Mouse (Mus musculus) embryo, embryonic 10 days (tissue): Measurements from ENCODE around the gene 9630041A04Rik.

Experiments used
- DNase-seq: peaks from one replicate; pipeline ENCODE4 v3.0.0-alpha.2; 2015; ENCODE audit warnings: low spot score

Gene 9630041A04Rik

GRCm38 (mm10) chr9:101861596-101862471 lies at the start of gene 9630041A04Rik:
TSS of gene 9630041A04Rik (plus strand) at chr9:101861841.
- no peak for DNase-seq

DNA sequence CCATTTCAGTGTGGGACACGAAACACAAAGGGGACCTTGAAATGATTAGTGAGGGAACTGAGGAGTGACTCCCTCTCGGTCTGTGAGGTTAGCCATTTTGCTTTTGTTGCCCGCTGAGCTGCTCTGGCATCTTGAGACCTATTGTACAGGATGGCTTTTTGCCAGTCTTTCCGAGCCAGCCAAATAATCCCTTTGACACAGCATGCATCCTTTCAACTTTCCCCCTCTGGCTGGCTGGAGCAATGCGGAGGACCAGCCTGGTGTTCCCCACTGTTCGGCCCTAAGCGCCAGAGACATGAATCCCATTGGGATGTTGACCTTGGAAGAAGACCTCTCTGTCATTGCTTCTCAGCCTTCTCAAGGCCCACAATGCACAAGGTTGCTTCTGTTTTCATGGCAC lies 37.7 kb upstream of the 9630041A04Rik start:
- no peak for DNase-seq

GRCm38 (mm10) chr9:101825626-101826025 lies 36.0 kb upstream of the 9630041A04Rik start:
- DNase-seq = no peak

DNA sequence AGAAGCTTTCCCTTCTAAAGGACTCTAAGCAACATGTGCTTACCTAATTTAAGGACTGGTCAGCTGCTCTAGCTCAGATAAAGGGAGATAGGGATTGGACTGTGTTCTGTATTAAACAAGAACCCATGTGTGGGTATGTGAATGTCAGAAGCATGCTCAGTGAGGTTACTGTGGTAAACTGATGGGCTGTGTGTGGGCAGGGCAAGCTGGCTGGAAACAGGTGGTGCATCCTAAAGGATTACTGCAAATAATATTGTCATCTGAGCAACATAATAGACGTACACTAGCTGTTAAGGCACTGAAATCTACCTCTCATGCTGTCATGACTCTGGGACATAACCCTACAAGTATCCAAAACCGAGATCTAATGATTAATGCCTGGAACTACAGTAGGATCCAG lies 28.0 kb upstream of the 9630041A04Rik start:
- DNase-seq = no peak

- no peak for DNase-seq
Observed at GRCm38 (mm10) chr9:101841101-101841500, 20.5 kb upstream of the 9630041A04Rik start.

- no peak for DNase-seq
Observed at GRCm38 (mm10) chr9:101843893-101844292, 17.7 kb upstream of the 9630041A04Rik start.

DNA sequence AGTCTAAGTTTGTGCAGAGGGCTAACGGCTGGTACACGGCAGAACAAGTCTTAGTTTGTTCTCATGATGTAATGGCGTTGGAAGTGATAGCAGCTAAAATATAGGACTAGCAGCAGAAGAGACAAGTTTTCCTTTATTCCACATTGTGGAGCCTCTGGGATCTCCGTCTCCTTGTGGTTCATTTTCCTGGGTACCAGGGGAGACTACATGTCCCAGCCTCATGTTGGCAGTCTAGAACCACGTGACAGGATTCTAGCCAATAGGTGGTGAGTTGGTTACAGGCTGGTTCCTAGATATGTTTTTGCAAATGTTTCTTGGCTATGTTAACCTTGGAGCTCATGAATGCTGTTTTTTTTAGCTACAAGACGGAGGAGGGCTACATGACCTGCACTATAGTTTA lies 15.9 kb upstream of the 9630041A04Rik start:
- DNase-seq = no peak

DNA sequence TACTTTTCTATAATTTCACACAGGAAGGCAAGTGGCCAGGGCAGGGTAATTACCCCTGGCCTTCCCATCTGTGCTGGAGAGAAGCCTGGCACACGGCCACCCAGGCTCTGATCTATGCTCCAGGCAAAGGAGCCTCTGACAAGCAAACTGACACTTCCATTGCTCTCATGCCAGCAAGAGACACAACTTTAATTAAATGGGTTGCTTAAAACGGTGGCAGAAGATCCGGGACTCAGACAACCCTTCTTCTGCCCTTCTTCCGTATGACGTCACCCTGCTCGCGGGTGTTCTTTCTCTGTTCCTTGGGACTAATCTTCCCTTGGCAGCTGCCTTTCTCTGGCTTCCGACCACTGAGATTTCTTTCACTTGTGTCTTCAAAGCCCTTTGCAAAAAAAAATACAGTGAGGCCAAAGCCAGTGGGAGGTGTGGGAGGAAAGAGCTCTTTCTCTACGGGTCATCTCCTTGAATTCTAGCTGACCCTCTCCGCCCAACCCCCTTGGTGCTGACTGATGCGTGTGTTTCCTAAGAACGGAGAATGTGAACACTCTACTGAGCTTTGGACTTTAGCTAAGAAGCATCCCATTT lies 932 bp downstream of the 9630041A04Rik start:
- peak; percentile 22 for DNase-seq

DNA sequence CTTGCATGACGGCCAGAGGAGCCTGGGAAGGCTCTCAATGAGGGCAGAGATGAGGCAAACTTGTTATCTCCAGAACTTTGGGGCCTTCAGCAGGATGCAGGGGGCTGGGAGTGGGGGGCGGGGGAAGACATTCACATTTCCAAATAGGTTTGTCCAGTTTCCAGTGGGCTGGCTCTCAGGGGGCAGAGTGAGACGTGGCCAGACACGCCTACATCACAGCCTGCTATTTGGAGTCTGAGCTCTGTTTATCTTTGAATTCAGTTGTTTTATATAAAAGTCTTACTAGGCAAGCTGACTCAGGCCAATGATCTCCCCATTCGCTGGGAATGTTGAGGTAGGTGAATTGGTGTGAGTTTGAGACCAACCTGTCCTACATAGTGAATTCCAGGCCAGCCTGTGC lies 1.5 kb downstream of the 9630041A04Rik start:
- DNase-seq = no peak

GRCm38 (mm10) chr9:101868593-101868992 lies 7.0 kb downstream of the 9630041A04Rik start:
- no peak for DNase-seq

GRCm38 (mm10) chr9:101870034-101870433 lies 8.4 kb downstream of the 9630041A04Rik start:
- DNase-seq = no peak

- no peak for DNase-seq
Observed at GRCm38 (mm10) chr9:101875306-101875705, 13.7 kb downstream of the 9630041A04Rik start.

- DNase-seq = no peak
Observed at GRCm38 (mm10) chr9:101877109-101877987, 15.7 kb downstream of the 9630041A04Rik start.

GRCm38 (mm10) chr9:101883295-101883694 lies 21.7 kb downstream of the 9630041A04Rik start:
- DNase-seq = no peak

DNA sequence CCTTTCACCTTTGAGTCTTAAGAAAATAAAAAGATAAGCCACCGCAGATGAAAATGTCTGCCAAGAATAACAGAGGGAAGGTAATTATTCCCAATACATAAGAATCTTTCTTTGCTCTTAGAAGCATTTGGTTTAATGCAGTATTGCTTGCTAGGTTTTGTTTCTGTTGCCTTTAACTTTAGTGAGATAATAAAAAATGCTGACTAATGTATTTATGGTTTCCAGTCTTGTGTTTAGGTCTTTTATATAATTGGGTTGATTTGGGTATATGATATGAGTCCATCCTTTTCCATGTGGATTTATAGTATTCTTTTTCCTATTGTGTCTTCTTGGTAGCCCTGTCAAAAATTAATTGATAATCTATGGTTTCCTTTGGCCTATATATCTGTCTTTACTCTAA lies 36.2 kb downstream of the 9630041A04Rik start:
- DNase-seq = no peak

DNA sequence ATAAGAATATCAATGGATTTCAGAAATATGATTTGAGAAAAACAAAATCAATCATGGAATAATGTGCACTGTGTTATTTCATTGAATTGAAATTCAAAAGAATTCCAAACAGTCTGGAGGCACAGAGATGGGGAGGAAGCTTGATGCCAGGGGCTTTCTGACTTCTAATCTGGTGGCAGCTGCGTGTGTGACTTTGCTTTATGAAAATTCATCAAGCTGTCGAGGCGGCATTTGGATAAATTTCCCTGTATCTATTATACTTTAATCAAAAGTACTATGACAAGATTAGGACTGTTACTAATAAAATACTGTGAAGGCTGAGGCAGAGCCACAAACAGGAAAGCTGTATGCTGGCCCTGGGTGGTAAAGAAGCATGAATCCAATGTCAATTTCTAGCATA lies 41.8 kb downstream of the 9630041A04Rik start:
- no peak for DNase-seq

- no peak for DNase-seq
Observed at GRCm38 (mm10) chr9:101907747-101908255, 46.2 kb downstream of the 9630041A04Rik start.

DNA sequence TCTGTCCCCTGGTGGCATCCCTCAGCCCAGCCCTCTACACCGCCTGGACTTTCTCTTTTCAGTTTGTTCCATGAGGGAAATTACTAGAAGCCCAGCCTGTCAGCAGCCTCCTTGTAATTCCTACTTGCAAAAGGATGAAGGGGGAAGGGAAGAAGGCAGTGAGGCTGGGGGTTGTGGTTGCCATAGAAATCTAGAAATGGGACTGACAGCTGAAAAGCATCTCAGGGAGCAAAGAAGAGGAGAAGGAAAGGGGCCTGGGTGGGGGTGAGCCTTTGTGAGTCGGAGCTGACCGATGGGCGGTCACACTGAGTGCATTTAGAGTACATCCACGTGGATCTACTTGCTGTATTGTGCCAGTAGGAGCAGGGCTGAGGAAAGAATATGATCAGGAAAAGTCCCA lies 47.2 kb downstream of the 9630041A04Rik start:
- DNase-seq = peak; percentile 11

GRCm38 (mm10) chr9:101909491-101909890 lies 47.9 kb downstream of the 9630041A04Rik start:
- DNase-seq = no peak

- DNase-seq = no peak
Observed at GRCm38 (mm10) chr9:101911176-101911866, 49.7 kb downstream of the 9630041A04Rik start.

- no peak for DNase-seq
Observed at GRCm38 (mm10) chr9:101915082-101915481, 53.4 kb downstream of the 9630041A04Rik start.

DNA sequence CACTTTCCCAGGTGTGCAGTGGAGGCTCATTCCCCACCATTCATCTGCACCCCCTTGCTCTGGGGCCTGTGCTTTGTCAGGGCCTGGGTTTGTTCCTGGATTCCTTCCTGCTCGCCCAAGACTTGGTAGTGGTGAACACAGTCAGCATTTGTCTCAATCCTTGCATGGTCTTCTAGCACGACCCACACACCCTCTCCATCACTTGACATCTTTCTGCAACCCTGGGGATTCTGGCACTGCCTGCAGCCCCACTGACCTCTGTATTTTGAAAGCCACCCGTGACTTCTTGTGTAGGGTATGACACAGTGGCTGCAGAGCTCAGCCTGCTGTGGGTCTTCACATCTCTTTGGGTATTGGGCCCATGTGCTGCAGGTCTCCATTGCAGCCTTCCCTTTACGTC lies 57.1 kb downstream of the 9630041A04Rik start:
- DNase-seq = no peak
